Mouse (Mus musculus): Measurements from ENCODE around the gene Col1a1.

The Col1a1 gene

DNA sequence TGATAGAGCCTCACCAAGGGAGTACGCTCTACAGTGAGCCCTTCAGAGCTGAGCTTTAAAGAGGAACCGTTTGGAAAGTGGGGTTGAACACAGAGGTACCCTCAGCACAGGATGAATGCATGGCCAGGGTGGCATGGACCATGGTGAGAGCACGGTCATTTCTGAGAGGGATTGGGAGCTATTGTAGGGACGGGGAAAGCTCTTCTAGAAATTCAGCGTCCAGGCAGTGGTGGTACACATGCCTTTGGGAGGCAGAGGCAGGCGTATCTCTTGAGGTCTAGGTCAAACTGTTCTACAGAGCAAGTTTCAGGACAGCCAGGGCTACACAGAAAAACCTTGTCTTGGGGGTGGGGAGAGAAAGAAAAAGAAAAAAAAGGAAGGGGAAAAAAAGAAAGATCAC is 61.0 kb downstream of the Col1a1 start:
- DNase-seq (ENCODE audit: low spot score in 2 of 2): no peak

GRCm38 (mm10) chr11:94997596-94997995 is 61.6 kb downstream of the Col1a1 start:
- no peak for DNase-seq (ENCODE audit: low spot score in 2 of 2)

DNA sequence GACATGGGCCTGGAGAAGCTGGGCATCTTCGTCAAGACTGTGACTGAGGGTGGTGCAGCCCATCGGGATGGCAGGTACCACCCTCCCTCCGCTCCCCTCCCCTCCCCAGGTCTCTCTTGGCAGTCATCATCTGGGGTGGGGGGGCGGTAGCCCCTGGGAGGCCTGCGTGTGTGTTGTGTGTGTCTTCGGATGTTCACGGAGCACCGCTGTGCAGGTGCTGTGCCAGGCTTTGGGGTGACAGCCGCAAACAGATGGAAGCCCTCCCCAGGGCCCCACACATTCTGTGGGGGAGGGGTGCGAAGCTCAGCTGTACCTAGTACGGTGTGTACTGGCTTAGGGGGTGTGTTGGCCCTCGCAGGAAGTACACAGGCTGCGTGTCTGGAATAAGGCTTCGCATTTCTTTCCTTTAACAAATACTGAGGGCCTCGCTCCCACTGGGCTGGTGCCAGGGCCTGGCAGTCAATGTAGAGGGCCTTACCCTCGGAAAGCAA is 62.1 kb downstream of the Col1a1 start:
- DNase-seq (ENCODE audit: low spot score in 2 of 2): peak in 1 of 2 experiments; percentile 69

GRCm38 (mm10) chr11:95000128-95000527 is 64.1 kb downstream of the Col1a1 start:
- no peak for DNase-seq (ENCODE audit: low spot score in 2 of 2)

GRCm38 (mm10) chr11:95000548-95000947 is 64.5 kb downstream of the Col1a1 start:
- no peak for DNase-seq (ENCODE audit: low spot score in 2 of 2)

- peak; percentile 63 to 77 for DNase-seq (ENCODE audit: low spot score in 2 of 2)
Measured at GRCm38 (mm10) chr11:95001058-95001457, 65.0 kb downstream of the Col1a1 start.

DNA sequence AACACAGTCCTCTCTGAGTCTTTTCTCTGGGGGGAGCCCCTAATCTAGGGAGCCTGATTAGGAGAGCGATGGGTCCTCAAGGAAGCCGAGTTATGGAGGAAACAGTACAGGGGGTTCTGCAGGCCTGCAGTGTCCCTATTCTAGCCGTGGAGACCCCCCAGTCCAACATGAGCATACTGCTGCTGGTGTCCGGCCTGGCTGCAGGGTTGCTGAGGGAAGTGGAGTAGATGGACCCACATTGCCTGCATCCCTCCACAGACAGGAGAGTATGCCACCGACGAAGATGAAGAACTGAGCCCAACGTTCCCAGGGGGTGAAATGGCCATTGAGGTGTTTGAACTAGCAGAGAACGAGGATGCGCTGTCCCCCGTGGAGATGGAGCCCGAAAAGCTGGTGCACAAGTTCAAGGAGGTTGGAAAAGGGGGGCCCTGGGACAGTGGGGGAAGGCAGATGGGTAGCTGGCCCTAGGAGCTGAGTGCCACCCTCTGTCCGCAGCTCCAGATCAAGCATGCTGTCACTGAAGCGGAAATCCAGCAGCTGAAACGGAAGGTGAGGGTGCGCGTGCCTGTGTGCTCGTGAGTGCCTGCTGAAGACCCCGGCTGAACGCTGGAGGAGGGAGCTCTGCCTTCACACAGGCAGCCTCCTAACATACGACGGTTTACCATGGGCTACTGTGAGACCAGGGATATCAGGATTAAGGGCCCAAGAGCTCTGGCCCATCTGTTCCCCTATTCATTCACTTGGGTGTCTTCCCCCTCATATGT is 65.7 kb downstream of the Col1a1 start:
- no peak for DNase-seq (ENCODE audit: low spot score in 2 of 2)
